Mouse (Mus musculus): ENCODE results near the gene Btbd17.

Btbd17 gene

GRCm38 (mm10) chr11:114795848-114796322 lies at the start of gene Btbd17:
Gene Btbd17, minus strand, starts transcription at chr11:114795945.
- DNase-seq (ENCODE audit: low read depth, low spot score), result no peak

- no peak for DNase-seq (ENCODE audit: low read depth, low spot score)
These were observed 48.9 kb upstream of the Btbd17 start for GRCm38 (mm10) chr11:114844464-114845220.

GRCm38 (mm10) chr11:114843818-114844463 lies 48.2 kb upstream of the Btbd17 start:
- no peak for DNase-seq (ENCODE audit: low read depth, low spot score)

GRCm38 (mm10) chr11:114833166-114833565 lies 37.4 kb upstream of the Btbd17 start:
- DNase-seq (ENCODE audit: low read depth, low spot score), result no peak

- no peak for DNase-seq (ENCODE audit: low read depth, low spot score)
These were observed 34.7 kb upstream of the Btbd17 start for GRCm38 (mm10) chr11:114830433-114830773.

- no peak for DNase-seq (ENCODE audit: low read depth, low spot score)
These were observed 34.0 kb upstream of the Btbd17 start for GRCm38 (mm10) chr11:114829499-114830432.

GRCm38 (mm10) chr11:114826686-114827085 lies 30.9 kb upstream of the Btbd17 start:
- DNase-seq (ENCODE audit: low read depth, low spot score), result no peak

GRCm38 (mm10) chr11:114823199-114823725 lies 27.5 kb upstream of the Btbd17 start:
- no peak for DNase-seq (ENCODE audit: low read depth, low spot score)

GRCm38 (mm10) chr11:114822727-114823126 lies 27.0 kb upstream of the Btbd17 start:
- no peak for DNase-seq (ENCODE audit: low read depth, low spot score)

GRCm38 (mm10) chr11:114821325-114821724 lies 25.6 kb upstream of the Btbd17 start:
- no peak for DNase-seq (ENCODE audit: low read depth, low spot score)

- DNase-seq (ENCODE audit: low read depth, low spot score), result no peak
These were observed 24.7 kb upstream of the Btbd17 start for GRCm38 (mm10) chr11:114820444-114820843.

GRCm38 (mm10) chr11:114819110-114819509 lies 23.4 kb upstream of the Btbd17 start:
- no peak for DNase-seq (ENCODE audit: low read depth, low spot score)

- no peak for DNase-seq (ENCODE audit: low read depth, low spot score)
These were observed 22.4 kb upstream of the Btbd17 start for GRCm38 (mm10) chr11:114818185-114818584.

- no peak for DNase-seq (ENCODE audit: low read depth, low spot score)
These were observed 21.2 kb upstream of the Btbd17 start for GRCm38 (mm10) chr11:114816934-114817333.

GRCm38 (mm10) chr11:114814873-114815592 lies 19.3 kb upstream of the Btbd17 start:
- DNase-seq (ENCODE audit: low read depth, low spot score), result no peak

- DNase-seq (ENCODE audit: low read depth, low spot score), result peak; percentile 44
These were observed 17.0 kb upstream of the Btbd17 start for GRCm38 (mm10) chr11:114812731-114813240.

- DNase-seq (ENCODE audit: low read depth, low spot score), result no peak
These were observed 14.6 kb upstream of the Btbd17 start for GRCm38 (mm10) chr11:114810344-114810743.

- DNase-seq (ENCODE audit: low read depth, low spot score), result no peak
These were observed 13.6 kb upstream of the Btbd17 start for GRCm38 (mm10) chr11:114809371-114809770.

GRCm38 (mm10) chr11:114807686-114808427 lies 12.1 kb upstream of the Btbd17 start:
- DNase-seq (ENCODE audit: low read depth, low spot score), result no peak

GRCm38 (mm10) chr11:114807025-114807424 lies 11.3 kb upstream of the Btbd17 start:
- no peak for DNase-seq (ENCODE audit: low read depth, low spot score)

Measured in retina, adult 2 months (tissue).